Mouse (Mus musculus) liver, postnatal 0 days (tissue): ENCODE data around the gene Cadm3. TPM values are rescaled to one million over a fixed set of nuclear protein-coding genes. Genes with fewer than 3 reads are reported as not detected.

Source experiments
- ATAC-seq: fragments of 200-750 bp; cut with Nextera tagmentation; 2 replicates; pipeline ENCODE4 v1.8.0; 2017; ENCODE audit warnings: mild to moderate bottlenecking, moderate library complexity
- DNase-seq: peaks from one replicate; pipeline ENCODE4 v3.0.0-alpha.2; 2016
- H3K27ac ChIP-seq: fragments of 300-500 bp; sonication (generic); 2 replicates; pipeline ENCODE4 v1.5.1; 2014; ENCODE audit warnings: antibody characterized with exemption, moderate library complexity, mild to moderate bottlenecking, low read depth
- H3K27me3 ChIP-seq: fragments of 300-500 bp; sonication (generic); 2 replicates; pipeline ENCODE4 v1.6.1; 2014; ENCODE audit warnings: low read length, control low read depth, mixed read lengths; ENCODE audit not compliant: insufficient read depth
- H3K36me3 ChIP-seq: fragments of 300-500 bp; sonication (generic); replicated peaks from 2 replicates; pipeline ENCODE4 v1.6.1; 2014; ENCODE audit warnings: mild to moderate bottlenecking, control low read depth, low read length, moderate library complexity, mixed read lengths; ENCODE audit not compliant: insufficient read depth
- H3K4me1 ChIP-seq: fragments of 300-500 bp; sonication (generic); 2 replicates; pipeline ENCODE4 v1.6.1; 2014; ENCODE audit warnings: antibody characterized with exemption, mild to moderate bottlenecking, control low read depth; ENCODE audit not compliant: insufficient read depth
- H3K4me2 ChIP-seq: fragments of 300-500 bp; sonication (generic); 2 replicates; pipeline ENCODE4 v1.6.1; 2014; ENCODE audit warnings: low read depth, mild to moderate bottlenecking, low read length, moderate library complexity, mixed read lengths
- H3K4me3 ChIP-seq: fragments of 300-500 bp; sonication (generic); 2 replicates; pipeline ENCODE4 v1.5.1; 2014; ENCODE audit warnings: low read depth, low read length
- H3K9ac ChIP-seq: fragments of 300-500 bp; sonication (generic); replicated peaks from 2 replicates; pipeline ENCODE4 v1.6.1; 2014; ENCODE audit warnings: mild to moderate bottlenecking, moderate library complexity
- H3K9me3 ChIP-seq: fragments of 300-500 bp; sonication (generic); 2 replicates; pipeline ENCODE4 v1.6.1; 2016; ENCODE audit warnings: mild to moderate bottlenecking, control low read depth, low read length, mixed read lengths
- CTCF ChIP-seq: sonication (generic); IDR thresholded peaks from 2 replicates; pipeline ENCODE4 v1.5.1; 2016; ENCODE audit warnings: antibody characterized with exemption, low read depth
- EP300 ChIP-seq: IDR thresholded peaks from 2 replicates; pipeline ENCODE4 v1.6.1; 2016; ENCODE audit warnings: antibody characterized with exemption, low read depth, mild to moderate bottlenecking
- WGBS: fragments of 180-500 bp; shearing (Covaris S2); extraction: QIAGEN DNeasy Blood & Tissue Kit; methylation state at CpG from one replicate; pipeline ENCODE4 v1.1.7; 2014; ENCODE audit not compliant: insufficient replicate concordance; 5-methylcytosine and 5-hydroxymethylcytosine counted together
- polyA plus RNA-seq: library from polyadenylated mRNA; unstranded; fragments of >200 nt; fragmentation: Nextera tagmentation; extraction: Ambion mirVana; gene quantifications from 2 replicates; pipeline ENCODE4 v1.2.1, GENCODE M21; 2015

Cadm3 gene
- 0.49 and 0.61 TPM in 2 replicates for polyA plus RNA-seq

DNA sequence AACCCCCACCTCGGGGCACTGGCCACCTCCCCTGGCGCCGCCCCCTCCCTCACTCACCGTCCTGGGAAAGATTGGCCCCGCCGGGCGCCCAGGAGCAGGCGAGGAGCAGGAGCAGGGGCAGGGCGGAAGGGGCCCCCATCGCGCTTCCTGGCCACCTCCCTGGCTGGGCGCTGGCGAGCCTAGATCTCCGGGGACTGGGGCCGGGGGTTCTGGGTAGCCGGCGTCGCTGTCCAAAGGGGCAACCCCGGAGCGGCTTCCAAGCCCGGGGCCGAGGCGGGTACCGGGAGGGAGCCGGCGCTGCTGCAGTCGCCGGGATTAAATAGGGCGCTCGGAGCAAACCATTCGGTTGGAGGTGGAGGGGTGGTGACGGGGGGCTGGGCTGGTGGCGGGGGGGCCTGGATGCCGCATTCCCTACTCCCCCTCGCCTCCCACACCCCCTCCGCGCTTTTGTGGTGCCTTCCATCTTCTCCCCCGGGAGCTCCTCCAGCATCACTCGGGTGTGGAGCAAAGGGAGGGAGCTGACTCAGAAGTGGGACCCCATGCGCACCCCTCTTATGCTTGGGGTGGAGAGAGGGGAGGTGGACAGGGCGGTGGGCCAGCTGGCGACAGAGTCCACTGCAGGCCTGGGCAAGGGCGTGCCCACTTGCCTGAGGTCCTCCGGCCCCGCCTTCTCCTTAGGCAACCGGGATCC, at the start of gene Cadm3:
Gene Cadm3 (minus strand): TSS at position 340 of the 691 bp plus-strand sequence.
- Histone ChIP-seq H3K27ac (no peak within 1 kb of the TSS), H3K9ac (no peak within 1 kb of the TSS), H3K36me3 (no peaks in the 10 kb centered on the region), H3K4me1 (peaks cover 6% of the 10 kb centered on the region; the same call in 1 of the 2 replicates), H3K4me3 (peak within 1 kb of the TSS; percentile 32), H3K9me3 (no peaks in the 10 kb centered on the region), H3K27me3 (peaks cover 46% of the 10 kb centered on the region), H3K4me2 (peak within 1 kb of the TSS; percentile 35)
- no peak for DNase-seq
- 4% methylated on average over 35 of the region's 46 CpGs for WGBS
- no peak; the same call in 1 of the 2 replicates for ATAC-seq
- TF ChIP-seq CTCF = no peak
- no peak for TF ChIP-seq EP300

- H3K36me3 ChIP-seq = no peaks in the 10 kb centered on the region
- no peaks in the 10 kb centered on the region for H3K27me3 ChIP-seq
- TF ChIP-seq CTCF (no peak), EP300 (no peak)
- H3K4me3 ChIP-seq = no peak overlapping the region
- peaks cover 10% of the 10 kb centered on the region for H3K4me1 ChIP-seq
- no peak for DNase-seq
- H3K27ac ChIP-seq = no peak overlapping the region
- no peak overlapping the region for H3K9ac ChIP-seq
- WGBS = 56% methylated on average over 3 of the region's 3 CpGs
- no peak overlapping the region for H3K4me2 ChIP-seq
- H3K9me3 ChIP-seq = no peaks in the 10 kb centered on the region
- ATAC-seq = no peak
Measured at GRCm38 (mm10) chr1:173414631-173415030, 47.1 kb upstream of the Cadm3 start.

DNA sequence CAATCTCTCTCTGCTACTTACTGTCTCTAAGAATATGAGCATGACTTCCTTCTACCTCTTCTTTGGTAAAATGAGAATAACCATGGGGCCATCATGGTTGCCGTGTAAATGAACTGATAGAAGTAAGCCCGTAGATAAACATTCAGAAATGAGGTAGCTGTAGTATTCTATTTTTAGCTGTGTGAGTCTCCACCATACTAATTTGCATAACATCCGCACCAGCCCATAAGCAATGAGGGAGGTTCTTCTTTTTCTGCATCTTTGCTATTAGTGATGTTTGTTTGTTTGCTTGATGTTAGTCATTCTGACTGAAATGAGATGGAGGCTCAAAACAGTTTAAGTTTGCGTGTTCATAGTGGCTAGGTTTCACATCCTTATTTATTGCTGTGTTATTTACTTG, 44.4 kb upstream of the Cadm3 start:
- ATAC-seq = no peak
- no peak overlapping the region for H3K27ac ChIP-seq
- no peak overlapping the region for H3K4me3 ChIP-seq
- DNase-seq = no peak
- H3K27me3 ChIP-seq = no peaks in the 10 kb centered on the region
- H3K9ac ChIP-seq = no peak overlapping the region
- 56% methylated on average over 4 of the region's 4 CpGs for WGBS
- H3K9me3 ChIP-seq = no peaks in the 10 kb centered on the region
- TF ChIP-seq EP300 (no peak), CTCF (no peak)
- no peaks in the 10 kb centered on the region for H3K36me3 ChIP-seq
- H3K4me2 ChIP-seq = no peak overlapping the region
- no peaks in the 10 kb centered on the region for H3K4me1 ChIP-seq

DNA sequence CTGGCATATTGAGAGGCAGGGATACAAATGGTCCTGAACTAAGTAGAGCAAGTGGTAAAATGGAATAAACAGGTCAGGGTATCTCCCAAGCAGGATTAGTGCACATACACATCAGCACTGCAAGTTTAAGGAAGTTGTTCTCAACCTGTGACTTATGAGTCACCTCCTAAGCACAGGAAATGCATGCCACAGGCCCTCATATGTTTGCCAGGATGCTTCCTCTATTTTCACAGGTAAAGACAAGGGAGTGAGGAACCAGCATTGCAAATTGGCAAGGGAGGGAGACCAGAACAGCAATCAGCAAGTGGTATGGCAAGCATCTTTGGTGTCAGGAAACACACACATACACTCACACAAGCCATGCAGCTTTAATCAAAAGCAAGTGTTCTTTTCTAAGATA, 41.6 kb upstream of the Cadm3 start:
- ATAC-seq (peak; percentile 45; the same call in 1 of the 2 replicates), DNase-seq (no peak)
- Histone ChIP-seq H3K4me3 (no peak overlapping the region), H3K4me1 (no peaks in the 10 kb centered on the region), H3K27ac (no peak overlapping the region), H3K27me3 (no peaks in the 10 kb centered on the region), H3K9ac (no peak overlapping the region), H3K9me3 (no peaks in the 10 kb centered on the region), H3K36me3 (no peaks in the 10 kb centered on the region), H3K4me2 (no peak overlapping the region)
- TF ChIP-seq EP300 (no peak), CTCF (no peak)

DNA sequence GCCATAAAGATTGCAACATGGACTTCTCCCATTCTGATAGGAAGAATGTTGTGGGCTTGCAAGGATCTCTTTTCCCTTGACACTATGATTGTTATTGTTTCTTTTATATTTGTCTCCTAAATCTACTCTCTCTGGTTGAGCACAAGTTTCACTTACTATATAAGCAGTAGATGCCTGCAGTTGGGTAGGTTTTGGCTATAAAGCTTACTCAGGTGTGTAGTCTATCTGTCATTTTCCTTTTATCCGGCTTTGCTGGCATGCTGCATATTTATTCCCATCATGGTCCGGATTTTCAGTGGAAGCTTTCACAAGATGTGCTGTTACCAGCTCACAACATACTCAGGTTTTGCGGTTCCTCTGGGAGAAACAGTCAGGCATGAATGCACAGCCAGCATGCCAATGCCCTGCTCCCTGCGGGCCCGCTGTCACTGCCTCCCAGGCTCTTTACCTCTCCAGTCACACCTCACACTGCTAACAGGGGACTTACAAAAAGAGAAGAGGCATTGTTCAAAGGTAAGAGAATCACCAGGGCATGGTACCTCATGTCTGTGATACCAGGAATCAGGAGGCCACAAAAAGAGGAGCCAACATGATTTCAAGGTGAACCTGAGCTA, 37.3 kb upstream of the Cadm3 start:
- H3K9me3 ChIP-seq = no peaks in the 10 kb centered on the region
- H3K4me1 ChIP-seq = no peaks in the 10 kb centered on the region

DNA sequence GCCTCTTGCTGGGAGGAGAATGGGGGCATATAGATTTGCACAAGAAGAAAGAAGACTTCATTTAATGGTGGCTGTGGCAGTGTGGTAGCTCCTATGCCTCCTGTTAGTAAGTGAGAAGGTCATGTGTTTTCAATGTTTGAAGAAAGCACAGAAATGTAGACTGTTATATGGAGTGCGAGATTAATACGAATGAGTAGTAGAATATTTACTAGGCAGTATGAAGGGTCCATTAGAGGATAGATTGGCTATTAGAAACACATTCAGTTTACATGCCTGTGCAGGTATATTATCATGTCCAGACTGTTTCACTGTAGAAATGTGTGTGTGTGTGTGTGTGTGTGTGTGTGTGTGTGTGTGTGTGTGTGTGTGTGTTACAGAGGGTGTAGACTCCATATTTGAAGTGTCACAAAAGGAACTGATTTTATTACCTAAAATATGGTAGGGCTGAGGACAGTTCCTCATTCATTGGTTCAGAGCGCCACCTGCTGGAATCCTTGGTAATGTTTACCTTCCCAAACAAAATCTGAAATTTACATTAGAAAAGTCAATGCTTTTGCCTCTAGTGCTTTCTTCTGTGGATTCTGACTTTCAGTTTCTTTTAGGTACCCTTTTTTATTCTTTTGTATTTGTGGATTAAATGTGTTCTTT, 31.0 kb upstream of the Cadm3 start:
- ATAC-seq (no peak), DNase-seq (peak; percentile 83)
- no peak overlapping the region for H3K27ac ChIP-seq
- H3K36me3 ChIP-seq = no peaks in the 10 kb centered on the region
- H3K4me1 ChIP-seq = no peaks in the 10 kb centered on the region
- H3K4me2 ChIP-seq = no peak overlapping the region
- H3K27me3 ChIP-seq = no peaks in the 10 kb centered on the region
- WGBS = 30% methylated on average over 3 of the region's 3 CpGs
- no peak overlapping the region for H3K4me3 ChIP-seq
- H3K9me3 ChIP-seq = no peaks in the 10 kb centered on the region
- H3K9ac ChIP-seq = no peak overlapping the region
- TF ChIP-seq CTCF (peak; percentile 83), EP300 (no peak)

More for the DNA sequence above, 37.3 kb upstream of the Cadm3 start:
- WGBS = 85% methylated on average over 5 of the region's 5 CpGs
- ATAC-seq (no peak), DNase-seq (no peak)
- H3K4me2 ChIP-seq = no peak overlapping the region
- H3K4me3 ChIP-seq = no peak overlapping the region
- no peaks in the 10 kb centered on the region for H3K36me3 ChIP-seq
- H3K9ac ChIP-seq = no peak overlapping the region
- no peaks in the 10 kb centered on the region for H3K27me3 ChIP-seq
- H3K27ac ChIP-seq = no peak overlapping the region
- TF ChIP-seq EP300 (no peak), CTCF (no peak)
